Mouse (Mus musculus) embryonic facial prominence, embryonic 15.5 days (tissue): ENCODE results near the gene Phtf2. TPM values are rescaled to one million over a fixed set of nuclear protein-coding genes. Genes with fewer than 3 reads are reported as not detected.

Experiments
- ATAC-seq: fragments of 200-750 bp; cut with Nextera tagmentation; 2 replicates; pipeline ENCODE4 v1.8.0; 2017; ENCODE audit warnings: low read depth, moderate TSS enrichment; ENCODE audit not compliant: insufficient number of reproducible peaks, low FRiP score, low TSS enrichment
- H3K27ac ChIP-seq: fragments of 300-500 bp; sonication (generic); replicated peaks from 2 replicates; pipeline ENCODE4 v1.5.1; 2015; ENCODE audit warnings: mild to moderate bottlenecking, inconsistent platforms
- H3K27me3 ChIP-seq: fragments of 300-500 bp; sonication (generic); 2 replicates; pipeline ENCODE4 v1.6.1; 2015; ENCODE audit warnings: inconsistent platforms
- H3K36me3 ChIP-seq: fragments of 300-500 bp; sonication (generic); 2 replicates; pipeline ENCODE4 v1.6.1; 2015; ENCODE audit warnings: mild to moderate bottlenecking, inconsistent platforms
- H3K4me1 ChIP-seq: fragments of 300-500 bp; sonication (generic); 2 replicates; pipeline ENCODE4 v1.6.1; 2015; ENCODE audit warnings: inconsistent platforms
- H3K4me2 ChIP-seq: fragments of 300-500 bp; sonication (generic); replicated peaks from 2 replicates; pipeline ENCODE4 v1.6.1; 2015; ENCODE audit warnings: mild to moderate bottlenecking, inconsistent platforms
- H3K4me3 ChIP-seq: fragments of 300-500 bp; sonication (generic); replicated peaks from 2 replicates; pipeline ENCODE4 v1.5.1; 2015; ENCODE audit warnings: mild to moderate bottlenecking, inconsistent platforms
- H3K9ac ChIP-seq: fragments of 300-500 bp; sonication (generic); 2 replicates; pipeline ENCODE4 v1.6.1; 2015; ENCODE audit warnings: inconsistent platforms
- H3K9me3 ChIP-seq: fragments of 300-500 bp; sonication (generic); replicated peaks from 2 replicates; pipeline ENCODE4 v1.6.1; 2016; ENCODE audit warnings: inconsistent platforms
- WGBS: fragments of 180-500 bp; shearing (Covaris S2); methylation state at CpG from one replicate; pipeline ENCODE4 v1.1.7; 2015; 5-methylcytosine and 5-hydroxymethylcytosine counted together
- polyA plus RNA-seq: library from polyadenylated mRNA; unstranded; fragments of >200 nt; fragmentation: Nextera tagmentation; extraction: Ambion mirVana; gene quantifications from 2 replicates; pipeline ENCODE4 v1.2.1, GENCODE M21; 2015

Gene Phtf2
- polyA plus RNA-seq, 1 experiment from 2014 or later: 16.5 TPM

DNA sequence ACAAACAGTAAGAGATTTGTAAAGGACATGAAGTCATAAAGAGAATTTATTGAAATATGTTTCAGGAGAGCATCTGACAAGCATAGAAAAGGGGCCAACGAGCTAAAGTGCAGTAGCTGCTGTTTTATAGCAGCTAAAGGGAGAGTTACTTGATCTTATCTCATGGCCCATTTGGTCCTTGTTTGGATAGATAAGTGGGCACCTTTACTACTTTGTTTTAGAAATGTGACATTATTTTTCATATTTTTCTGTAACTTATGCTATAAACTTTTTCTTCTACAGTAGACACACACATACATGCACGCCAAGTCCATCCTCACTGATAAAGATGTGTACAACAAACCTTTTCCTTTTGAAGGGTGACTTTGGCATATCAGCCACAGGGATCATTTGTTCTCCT, 23.5 kb upstream of the Phtf2 start:
- H3K4me1 ChIP-seq: no peaks in the 10 kb centered on the region
- H3K27me3 ChIP-seq: no peaks in the 10 kb centered on the region
- H3K36me3 ChIP-seq: peaks cover 28% of the 10 kb centered on the region
- no peak overlapping the region for H3K4me2 ChIP-seq
- no peak overlapping the region for H3K9ac ChIP-seq
- no peak for ATAC-seq
- H3K27ac ChIP-seq: no peak overlapping the region
- 77% methylated on average over 2 of the region's 2 CpGs for WGBS
- no peaks in the 10 kb centered on the region for H3K9me3 ChIP-seq
- no peak overlapping the region for H3K4me3 ChIP-seq

DNA sequence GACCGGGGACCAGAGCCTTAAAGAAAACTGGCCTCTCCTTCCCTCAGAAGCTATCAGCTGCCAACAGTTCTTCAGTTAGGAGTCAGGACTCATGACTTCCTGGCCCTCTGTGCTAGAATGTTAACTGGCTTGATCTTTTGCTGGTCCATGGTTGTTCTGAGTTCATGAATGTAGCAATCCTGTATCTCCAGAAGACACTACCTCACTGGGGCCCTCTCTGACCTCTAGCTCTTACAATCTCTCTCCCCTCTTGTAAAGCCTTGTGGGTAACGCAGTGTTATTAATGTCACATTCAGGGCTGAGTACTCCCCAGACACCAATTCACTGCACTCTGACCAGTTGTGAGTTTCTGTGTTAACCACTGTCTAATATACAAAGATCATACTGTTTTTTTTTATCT, 22.7 kb upstream of the Phtf2 start:
- Histone ChIP-seq H3K36me3 (peaks cover 28% of the 10 kb centered on the region), H3K27me3 (no peaks in the 10 kb centered on the region), H3K4me2 (no peak overlapping the region), H3K4me3 (no peak overlapping the region), H3K9ac (no peak overlapping the region), H3K9me3 (no peaks in the 10 kb centered on the region), H3K4me1 (no peaks in the 10 kb centered on the region), H3K27ac (no peak overlapping the region)
- no peak for ATAC-seq
- WGBS: 91% methylated on average over 2 of the region's 2 CpGs

DNA sequence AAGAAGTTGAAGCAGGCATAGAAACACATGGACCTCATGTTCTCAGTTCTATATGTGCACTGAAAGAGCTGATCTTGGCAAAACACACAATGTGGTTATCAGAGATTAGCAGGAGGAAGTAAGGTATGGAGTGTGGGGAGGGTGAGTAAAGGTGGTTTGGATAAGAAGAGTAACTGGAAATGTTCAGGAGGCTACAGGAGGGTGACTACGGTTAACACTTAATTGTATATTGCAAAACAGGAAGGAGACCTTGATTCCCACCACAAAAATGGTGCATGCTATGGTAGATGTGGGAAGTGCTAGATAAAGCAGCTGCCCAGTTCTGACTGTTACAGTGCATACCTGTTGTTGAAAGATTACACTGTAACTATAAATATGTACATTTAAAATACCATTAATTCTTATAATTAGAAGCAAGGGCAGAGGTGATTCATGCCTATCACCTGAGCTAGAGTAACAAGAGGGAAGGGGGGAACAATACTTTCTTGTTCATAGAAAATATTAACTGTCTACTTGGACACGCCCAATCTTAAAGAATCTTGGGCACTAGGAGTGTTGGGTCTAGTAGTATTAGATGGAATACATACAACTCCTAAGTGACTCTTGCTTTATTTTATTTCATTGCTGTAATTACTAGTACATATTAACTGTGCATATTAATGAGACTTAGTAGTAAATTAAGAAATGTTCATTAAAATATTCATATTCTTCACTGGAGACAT, 15.7 kb upstream of the Phtf2 start:
- no peaks in the 10 kb centered on the region for H3K27me3 ChIP-seq
- no peak overlapping the region for H3K27ac ChIP-seq
- ATAC-seq: no peak
- no peak overlapping the region for H3K4me3 ChIP-seq
- WGBS: 89% methylated on average over 2 of the region's 2 CpGs
- peaks cover 28% of the 10 kb centered on the region for H3K36me3 ChIP-seq
- no peak overlapping the region for H3K9ac ChIP-seq
- H3K9me3 ChIP-seq: no peaks in the 10 kb centered on the region
- no peaks in the 10 kb centered on the region for H3K4me1 ChIP-seq
- H3K4me2 ChIP-seq: no peak overlapping the region

DNA sequence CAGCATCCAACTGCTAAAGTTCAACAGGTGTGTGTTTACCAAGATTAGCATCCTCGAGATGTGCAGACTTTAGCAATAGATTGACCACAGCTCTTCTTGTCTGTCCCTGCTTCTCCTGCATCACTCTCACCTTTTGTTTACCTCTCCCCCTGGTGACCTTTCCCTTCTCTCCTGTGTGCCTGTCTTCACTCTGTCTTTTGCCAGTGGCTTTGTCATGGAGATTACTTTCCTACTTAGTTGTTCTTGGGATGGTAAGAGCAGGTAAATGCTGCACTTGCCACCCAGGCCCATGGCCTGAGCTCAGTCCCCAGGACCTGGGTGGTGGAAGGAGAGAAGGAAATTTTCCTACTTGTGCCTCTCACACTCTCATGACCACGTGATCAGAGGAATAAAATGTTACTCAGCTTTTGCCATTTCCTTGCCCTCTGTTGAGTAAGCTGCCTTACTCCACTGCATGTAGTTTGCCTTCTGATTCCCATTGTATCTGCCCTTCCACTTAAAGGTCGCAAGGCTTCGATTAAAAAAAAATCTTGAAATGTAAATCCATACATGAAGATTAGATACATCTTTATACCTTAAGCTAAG, 2.2 kb upstream of the Phtf2 start:
- H3K9ac ChIP-seq: no peak overlapping the region; the same call in 1 of the 2 replicates
- H3K4me3 ChIP-seq: no peak overlapping the region
- 76% methylated on average over 4 of the region's 4 CpGs for WGBS
- no peak overlapping the region for H3K27ac ChIP-seq
- H3K4me2 ChIP-seq: no peak overlapping the region
- H3K27me3 ChIP-seq: no peaks in the 10 kb centered on the region
- no peak for ATAC-seq
- H3K4me1 ChIP-seq: peaks cover 15% of the 10 kb centered on the region
- no peaks in the 10 kb centered on the region for H3K9me3 ChIP-seq
- peaks cover 5% of the 10 kb centered on the region; the same call in 1 of the 2 replicates for H3K36me3 ChIP-seq

DNA sequence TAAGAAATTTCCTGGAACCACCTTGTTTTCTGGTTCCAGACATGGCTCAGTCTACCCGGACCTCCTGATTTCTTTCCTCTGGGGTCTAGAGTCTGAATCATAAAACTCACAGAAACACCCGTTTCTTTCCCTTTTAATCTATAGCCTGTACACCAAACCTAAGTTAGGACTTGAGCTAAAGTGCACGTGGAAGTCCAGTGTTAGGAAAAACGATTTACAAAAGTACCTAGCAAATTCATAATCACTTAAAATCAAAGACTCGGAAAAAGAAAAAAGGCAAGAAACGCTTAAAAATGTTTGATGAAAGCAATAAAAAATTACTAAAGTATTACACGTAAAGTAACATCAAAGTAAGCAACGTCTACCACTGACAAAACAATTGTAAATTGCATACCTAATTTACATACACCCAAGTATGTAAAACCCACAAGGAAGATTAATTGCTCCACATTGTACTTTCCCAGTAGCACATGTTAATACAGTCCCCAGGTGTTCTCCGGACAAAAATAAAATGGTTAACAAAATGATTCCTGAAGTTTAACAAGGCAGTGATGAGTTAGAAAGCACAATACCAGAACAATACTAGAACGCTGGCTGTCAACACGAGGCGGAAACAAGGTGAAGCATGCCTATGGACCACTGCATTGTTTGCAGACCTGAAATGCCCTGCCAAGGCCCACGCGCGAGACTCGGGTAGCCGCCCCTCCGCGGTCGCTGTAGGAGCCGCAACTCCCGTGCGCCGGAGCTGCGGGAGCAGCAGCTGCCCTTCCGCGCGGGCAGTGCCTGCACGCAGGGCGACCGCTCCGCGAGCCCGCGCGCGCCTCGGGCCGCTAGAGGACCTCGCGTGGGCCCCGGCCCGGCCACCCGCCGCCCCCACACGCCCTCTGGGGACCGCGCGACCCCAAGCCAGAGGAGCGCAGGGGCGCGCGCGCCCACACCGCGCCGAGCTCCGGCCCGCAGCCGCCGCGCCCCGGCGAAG, 838 bp downstream of the Phtf2 start:
- Histone ChIP-seq H3K27me3 (no peaks in the 10 kb centered on the region), H3K9ac (peak overlapping the region; percentile 75), H3K36me3 (peaks cover 5% of the 10 kb centered on the region; the same call in 1 of the 2 replicates), H3K4me3 (peak overlapping the region; percentile 84), H3K4me1 (peaks cover 15% of the 10 kb centered on the region), H3K4me2 (peak overlapping the region; percentile 56), H3K9me3 (no peaks in the 10 kb centered on the region), H3K27ac (peak overlapping the region; percentile 93)
- ATAC-seq: peak; percentile 3; the same call in 1 of the 2 replicates
- WGBS: 2% methylated on average over 42 of the region's 64 CpGs

DNA sequence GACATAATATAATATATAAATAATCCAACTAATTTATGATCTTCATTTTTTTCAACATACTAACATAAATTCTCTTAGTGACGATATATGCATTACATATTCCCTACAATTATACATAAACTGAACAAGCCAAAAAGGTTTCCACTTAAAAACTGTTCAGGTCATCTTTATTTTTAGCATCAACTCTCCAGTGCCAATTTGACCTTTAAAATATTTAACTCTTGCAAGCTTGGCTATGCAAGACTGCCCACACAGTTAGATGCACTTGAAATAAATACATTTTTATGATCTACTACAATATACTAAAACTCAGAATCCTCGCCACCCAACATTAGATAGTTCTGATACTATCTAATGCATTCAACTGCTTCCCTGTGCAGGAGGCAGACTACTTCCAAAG, 1.5 kb downstream of the Phtf2 start:
- no peak for ATAC-seq
- no peak overlapping the region for H3K9ac ChIP-seq
- 70% methylated on average over 2 of the region's 2 CpGs for WGBS

DNA sequence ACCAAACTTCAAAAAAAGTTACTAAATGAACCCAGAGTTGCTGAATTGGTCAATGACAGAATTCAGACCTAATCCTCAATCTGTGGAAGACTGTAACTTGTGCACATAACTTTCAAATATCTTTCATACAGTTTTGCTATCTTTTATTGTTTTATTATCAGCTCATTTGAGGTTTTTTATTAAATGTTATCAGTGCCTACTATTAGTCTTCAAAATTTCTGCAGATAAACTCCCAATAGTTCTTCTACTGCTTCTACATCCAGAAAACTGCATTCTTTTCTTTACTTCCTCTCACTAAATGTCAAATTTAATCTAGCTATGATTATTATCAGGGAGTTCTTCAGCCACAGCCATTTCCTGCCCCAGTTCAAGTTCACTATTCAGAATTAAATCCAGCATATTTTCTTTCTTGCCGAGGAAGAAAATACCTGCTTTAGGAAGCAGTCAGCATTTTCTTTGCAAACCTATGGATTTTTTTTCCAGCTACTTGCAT, 4.9 kb downstream of the Phtf2 start:
- Histone ChIP-seq H3K9me3 (no peaks in the 10 kb centered on the region), H3K4me2 (no peak overlapping the region), H3K27ac (no peak overlapping the region), H3K4me3 (no peak overlapping the region), H3K9ac (no peak overlapping the region), H3K36me3 (no peaks in the 10 kb centered on the region), H3K27me3 (no peaks in the 10 kb centered on the region), H3K4me1 (peaks cover 3% of the 10 kb centered on the region; the same call in 1 of the 2 replicates)
- 28% methylated on average over 1 of the region's 1 CpGs for WGBS
- no peak for ATAC-seq

More for the DNA sequence above, 1.5 kb downstream of the Phtf2 start:
- Histone ChIP-seq H3K36me3 (0 out of 2 replicates have a peak, but pooled peaks cover 3% of the 10 kb centered on the region), H3K4me2 (peak overlapping the region; percentile 56), H3K4me3 (peak overlapping the region; percentile 84), H3K4me1 (peaks cover 15% of the 10 kb centered on the region), H3K27me3 (no peaks in the 10 kb centered on the region), H3K9me3 (no peaks in the 10 kb centered on the region), H3K27ac (no peak overlapping the region)

DNA sequence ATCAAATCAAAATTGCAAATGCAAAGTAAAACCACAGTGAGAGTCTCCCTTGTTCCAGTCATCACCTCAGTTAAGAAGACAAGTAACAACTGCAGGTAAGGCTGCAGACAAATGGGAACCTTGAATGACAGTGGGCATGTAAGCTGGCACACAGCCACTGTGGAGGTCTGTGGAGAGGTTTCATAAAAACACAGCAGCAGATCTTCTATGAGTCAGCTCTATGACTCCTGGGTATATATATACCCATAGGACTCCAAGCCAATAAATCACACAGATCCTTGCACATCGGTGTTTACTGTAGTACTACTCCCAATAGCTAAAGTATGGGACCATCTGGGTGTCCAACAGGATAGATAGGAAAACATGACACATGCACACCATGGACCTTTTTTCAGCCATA, 8.8 kb downstream of the Phtf2 start:
- 88% methylated on average over 1 of the region's 1 CpGs for WGBS
- H3K9me3 ChIP-seq: no peaks in the 10 kb centered on the region

DNA sequence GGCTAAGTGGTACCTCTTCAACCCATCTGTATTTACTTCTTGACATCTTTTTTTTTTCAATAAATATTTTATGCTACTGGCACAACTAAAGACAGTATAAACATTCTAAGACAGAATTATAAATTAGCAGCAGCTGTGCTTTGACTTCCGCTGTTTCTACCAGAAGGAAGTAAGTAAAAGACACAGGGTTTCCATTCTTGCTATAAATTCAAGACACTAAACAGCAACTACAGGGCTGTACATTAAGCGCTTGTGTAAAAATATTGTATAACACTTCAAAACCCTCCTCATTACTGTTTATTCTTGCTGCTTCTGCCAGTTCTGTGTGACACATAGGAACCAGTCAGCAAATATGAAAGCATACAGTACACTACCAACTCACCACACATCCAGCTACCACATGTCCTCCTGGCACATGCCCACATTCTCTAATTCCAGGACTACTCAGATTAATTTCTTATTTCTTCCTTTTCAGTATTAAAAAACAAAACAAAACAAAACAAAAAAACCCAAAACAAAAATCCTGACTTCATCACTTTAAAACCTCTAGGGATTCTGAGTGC, 16.6 kb downstream of the Phtf2 start:
- H3K9ac ChIP-seq: no peak overlapping the region
- no peak overlapping the region for H3K4me3 ChIP-seq
- H3K27ac ChIP-seq: no peak overlapping the region
- WGBS: 53% methylated on average over 2 of the region's 2 CpGs
- H3K36me3 ChIP-seq: no peaks in the 10 kb centered on the region
- H3K4me1 ChIP-seq: no peaks in the 10 kb centered on the region; the same call in 1 of the 2 replicates
- ATAC-seq: no peak
- no peak overlapping the region for H3K4me2 ChIP-seq
- H3K27me3 ChIP-seq: no peaks in the 10 kb centered on the region
- H3K9me3 ChIP-seq: no peaks in the 10 kb centered on the region

More for the DNA sequence above, 8.8 kb downstream of the Phtf2 start:
- H3K27me3 ChIP-seq: no peaks in the 10 kb centered on the region
- no peak overlapping the region for H3K9ac ChIP-seq
- no peak overlapping the region for H3K27ac ChIP-seq
- H3K4me1 ChIP-seq: no peaks in the 10 kb centered on the region
- no peaks in the 10 kb centered on the region for H3K36me3 ChIP-seq
- H3K4me2 ChIP-seq: no peak overlapping the region
- no peak for ATAC-seq
- no peak overlapping the region for H3K4me3 ChIP-seq

DNA sequence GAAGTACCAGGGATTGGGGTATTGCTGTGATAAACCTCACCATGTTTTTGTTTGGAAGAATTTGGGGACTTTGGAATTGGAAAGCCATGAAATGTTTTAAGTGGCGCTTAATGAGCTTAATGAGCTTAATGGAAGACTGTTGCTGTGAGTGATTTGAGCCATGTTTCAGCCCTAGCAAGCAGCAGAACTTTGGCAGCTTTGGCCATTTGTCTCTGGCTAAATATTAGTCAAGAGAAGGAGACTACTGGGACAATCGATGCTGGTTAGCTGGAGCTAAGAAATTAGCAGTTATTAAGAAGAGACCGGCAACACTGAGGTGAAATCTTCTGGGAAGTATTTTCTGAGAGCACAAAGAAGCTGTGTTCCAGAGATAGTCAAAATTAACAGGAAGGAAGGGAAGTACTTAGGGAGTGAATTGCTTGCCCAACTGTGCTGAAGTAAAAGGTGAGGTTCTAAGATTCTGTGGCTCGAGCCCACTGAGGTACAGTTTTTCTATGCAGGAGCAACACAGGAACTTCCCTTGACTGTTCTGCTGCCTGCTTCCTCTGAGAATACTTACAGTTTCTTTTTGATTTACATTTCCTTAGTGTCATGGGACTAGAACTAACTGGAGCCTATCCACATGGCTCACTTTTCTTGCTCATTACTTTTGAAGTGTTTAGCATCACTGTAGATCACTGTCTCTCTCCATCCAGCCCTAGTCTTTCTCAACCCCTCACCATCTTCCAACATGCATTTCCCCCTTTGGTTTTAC, 17.5 kb downstream of the Phtf2 start:
- WGBS: 62% methylated on average over 4 of the region's 4 CpGs
- Histone ChIP-seq H3K4me3 (no peak overlapping the region), H3K9me3 (no peaks in the 10 kb centered on the region), H3K4me1 (no peaks in the 10 kb centered on the region; the same call in 1 of the 2 replicates), H3K36me3 (no peaks in the 10 kb centered on the region), H3K27me3 (no peaks in the 10 kb centered on the region), H3K9ac (no peak overlapping the region), H3K27ac (no peak overlapping the region), H3K4me2 (no peak overlapping the region)
- ATAC-seq: no peak
